Mouse (Mus musculus): ENCODE data around the gene Ccdc6.

The Ccdc6 gene

GRCm38 (mm10) chr10:70096366-70097188, at the start of gene Ccdc6:
Gene Ccdc6, plus strand, starts transcription at chr10:70097121.
- in situ Hi-C loops (cut with MboI; ENCODE audit: low sequenced_read_pairs), result no loop called here

- in situ Hi-C loops (cut with MboI; ENCODE audit: low sequenced_read_pairs), result no loop called here
Measured at GRCm38 (mm10) chr10:70049771-70050170, 47.1 kb upstream of the Ccdc6 start.

GRCm38 (mm10) chr10:70055291-70055690, 41.6 kb upstream of the Ccdc6 start:
- in situ Hi-C loops (cut with MboI; ENCODE audit: low sequenced_read_pairs), result no loop called here

GRCm38 (mm10) chr10:70057064-70057463, 39.9 kb upstream of the Ccdc6 start:
- in situ Hi-C loops (cut with MboI; ENCODE audit: low sequenced_read_pairs), result no loop called here

- in situ Hi-C loops (cut with MboI; ENCODE audit: low sequenced_read_pairs), result no loop called here
Measured at GRCm38 (mm10) chr10:70060021-70060688, 36.8 kb upstream of the Ccdc6 start.

- in situ Hi-C loops (cut with MboI; ENCODE audit: low sequenced_read_pairs), result no loop called here
Measured at GRCm38 (mm10) chr10:70060689-70061081, 36.2 kb upstream of the Ccdc6 start.

- in situ Hi-C loops (cut with MboI; ENCODE audit: low sequenced_read_pairs), result no loop called here
Measured at GRCm38 (mm10) chr10:70063881-70064555, 32.9 kb upstream of the Ccdc6 start.

GRCm38 (mm10) chr10:70065191-70065590, 31.7 kb upstream of the Ccdc6 start:
- in situ Hi-C loops (cut with MboI; ENCODE audit: low sequenced_read_pairs), result no loop called here

- in situ Hi-C loops (cut with MboI; ENCODE audit: low sequenced_read_pairs), result no loop called here
Measured at GRCm38 (mm10) chr10:70066497-70067168, 30.3 kb upstream of the Ccdc6 start.

- in situ Hi-C loops (cut with MboI; ENCODE audit: low sequenced_read_pairs), result no loop called here
Measured at GRCm38 (mm10) chr10:70067169-70068115, 29.5 kb upstream of the Ccdc6 start.

GRCm38 (mm10) chr10:70069321-70069720, 27.6 kb upstream of the Ccdc6 start:
- in situ Hi-C loops (cut with MboI; ENCODE audit: low sequenced_read_pairs), result no loop called here

- in situ Hi-C loops (cut with MboI; ENCODE audit: low sequenced_read_pairs), result no loop called here
Measured at GRCm38 (mm10) chr10:70071334-70071733, 25.6 kb upstream of the Ccdc6 start.

- in situ Hi-C loops (cut with MboI; ENCODE audit: low sequenced_read_pairs), result no loop called here
Measured at GRCm38 (mm10) chr10:70077452-70077851, 19.5 kb upstream of the Ccdc6 start.

GRCm38 (mm10) chr10:70080908-70081307, 16.0 kb upstream of the Ccdc6 start:
- in situ Hi-C loops (cut with MboI; ENCODE audit: low sequenced_read_pairs), result no loop called here

- in situ Hi-C loops (cut with MboI; ENCODE audit: low sequenced_read_pairs), result no loop called here
Measured at GRCm38 (mm10) chr10:70081564-70082175, 15.3 kb upstream of the Ccdc6 start.

GRCm38 (mm10) chr10:70083241-70083640, 13.7 kb upstream of the Ccdc6 start:
- in situ Hi-C loops (cut with MboI; ENCODE audit: low sequenced_read_pairs), result no loop called here

- in situ Hi-C loops (cut with MboI; ENCODE audit: low sequenced_read_pairs), result no loop called here
Measured at GRCm38 (mm10) chr10:70085256-70085961, 11.5 kb upstream of the Ccdc6 start.

GRCm38 (mm10) chr10:70088788-70089187, 8.1 kb upstream of the Ccdc6 start:
- in situ Hi-C loops (cut with MboI; ENCODE audit: low sequenced_read_pairs), result no loop called here

- in situ Hi-C loops (cut with MboI; ENCODE audit: low sequenced_read_pairs), result no loop called here
Measured at GRCm38 (mm10) chr10:70091876-70092462, 5.0 kb upstream of the Ccdc6 start.
